Mouse (Mus musculus): ENCODE measurements at regions not wholly inside any gene's neighbourhood (a gene's known extent, or its start where the extent isn't known, plus 50 kb on each side); places are given as distances from the start of the nearest gene placed in this dataset.

DNA sequence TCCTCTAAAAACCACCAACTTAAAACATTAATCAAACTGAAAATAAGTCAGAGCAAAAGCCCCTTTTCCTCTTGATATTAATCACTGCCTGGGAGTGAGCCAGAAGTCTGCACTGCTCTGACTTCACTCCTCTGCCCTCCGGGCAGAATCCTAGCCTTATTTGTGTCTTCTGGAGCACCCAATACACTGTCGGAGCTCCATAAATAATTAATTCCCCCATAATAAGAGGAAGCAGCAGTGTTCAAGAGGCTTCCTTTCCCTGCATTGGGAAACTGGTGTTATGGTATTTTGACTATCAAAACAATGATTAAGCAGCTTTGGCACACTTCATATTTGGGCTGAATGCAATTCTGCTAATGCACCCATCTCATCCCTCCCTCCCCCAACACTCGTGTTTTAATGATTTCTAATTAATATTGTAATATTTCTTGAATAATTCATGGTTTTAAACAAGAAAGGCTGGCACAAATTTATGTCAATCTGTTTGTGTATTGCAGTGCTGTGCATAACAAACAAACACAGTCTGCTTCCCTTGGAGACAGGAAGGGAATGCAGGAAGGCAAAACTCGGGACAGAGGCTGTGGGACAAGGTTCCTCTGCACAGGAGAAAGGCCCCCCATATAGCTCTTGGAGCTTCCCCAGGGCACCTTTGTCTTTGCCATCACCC, 523.5 kb upstream of the Stxbp6 start:
- H3K36me3 ChIP-seq (ENCODE audit: control insufficient read depth, insufficient read depth, low read length): no peaks in the 10 kb centered on the region
- H3K27ac ChIP-seq (replicated peaks; ENCODE audit: low read depth, low read length): no peak overlapping the region
- no peak overlapping the region for H3K9ac ChIP-seq (ENCODE audit: low read depth, low read length, severe bottlenecking)
- DNase-seq (ENCODE audit: low spot score) (no peak), ATAC-seq (ENCODE audit: low FRiP score, low read depth) (no peak)
- H3K4me2 ChIP-seq (replicated peaks; ENCODE audit: low read depth, low read length, severe bottlenecking): no peak overlapping the region
- H3K4me1 ChIP-seq (ENCODE audit: control insufficient read depth, insufficient read depth, low read length): no peaks in the 10 kb centered on the region
- H3K27me3 ChIP-seq (ENCODE audit: control insufficient read depth, insufficient read depth, low read length): no peaks in the 10 kb centered on the region
- no peak overlapping the region for H3K4me3 ChIP-seq (replicated peaks; ENCODE audit: low read length)
- WGBS: 56% methylated on average over 4 of the region's 4 CpGs
- no peaks in the 10 kb centered on the region for H3K9me3 ChIP-seq (ENCODE audit: control insufficient read depth, low read length)
- no peak for TF ChIP-seq POLR2A (IDR thresholded peaks at IDR 0.05; ENCODE audit: borderline replicate concordance, extremely low read depth, insufficient read depth, insufficient read length)

- no peak for TF ChIP-seq POLR2A (IDR thresholded peaks at IDR 0.05; ENCODE audit: borderline replicate concordance, extremely low read depth, insufficient read depth, insufficient read length)
- ATAC-seq (ENCODE audit: low FRiP score, low read depth): no peak
- Histone ChIP-seq H3K36me3 (ENCODE audit: control insufficient read depth, insufficient read depth, low read length) (no peaks in the 10 kb centered on the region), H3K27ac (replicated peaks; ENCODE audit: low read depth, low read length) (no peak overlapping the region), H3K4me3 (replicated peaks; ENCODE audit: low read length) (no peak overlapping the region), H3K27me3 (ENCODE audit: control insufficient read depth, insufficient read depth, low read length) (no peaks in the 10 kb centered on the region), H3K4me2 (replicated peaks; ENCODE audit: low read depth, low read length, severe bottlenecking) (no peak overlapping the region), H3K9me3 (ENCODE audit: control insufficient read depth, low read length) (no peaks in the 10 kb centered on the region), H3K4me1 (ENCODE audit: control insufficient read depth, insufficient read depth, low read length) (no peaks in the 10 kb centered on the region), H3K9ac (ENCODE audit: low read depth, low read length, severe bottlenecking) (no peak overlapping the region)
- 48% methylated on average over 3 of the region's 3 CpGs for WGBS
- no peak for DNase-seq (ENCODE audit: low spot score)
These were observed 520.2 kb upstream of the Stxbp6 start for GRCm38 (mm10) chr12:45594689-45595088.

GRCm38 (mm10) chr12:45590191-45590590, 515.7 kb upstream of the Stxbp6 start:
- H3K4me1 ChIP-seq (ENCODE audit: control insufficient read depth, insufficient read depth, low read length): no peaks in the 10 kb centered on the region
- 93% methylated on average over 2 of the region's 2 CpGs for WGBS
- no peak overlapping the region for H3K9ac ChIP-seq (ENCODE audit: low read depth, low read length, severe bottlenecking)
- no peak for TF ChIP-seq POLR2A (IDR thresholded peaks at IDR 0.05; ENCODE audit: borderline replicate concordance, extremely low read depth, insufficient read depth, insufficient read length)
- DNase-seq (ENCODE audit: low spot score): no peak
- no peaks in the 10 kb centered on the region for H3K27me3 ChIP-seq (ENCODE audit: control insufficient read depth, insufficient read depth, low read length)
- no peak overlapping the region for H3K27ac ChIP-seq (replicated peaks; ENCODE audit: low read depth, low read length)
- H3K9me3 ChIP-seq (ENCODE audit: control insufficient read depth, low read length): no peaks in the 10 kb centered on the region
- H3K36me3 ChIP-seq (ENCODE audit: control insufficient read depth, insufficient read depth, low read length): no peaks in the 10 kb centered on the region
- ATAC-seq (ENCODE audit: low FRiP score, low read depth): no peak
- H3K4me3 ChIP-seq (replicated peaks; ENCODE audit: low read length): no peak overlapping the region
- H3K4me2 ChIP-seq (replicated peaks; ENCODE audit: low read depth, low read length, severe bottlenecking): no peak overlapping the region

DNA sequence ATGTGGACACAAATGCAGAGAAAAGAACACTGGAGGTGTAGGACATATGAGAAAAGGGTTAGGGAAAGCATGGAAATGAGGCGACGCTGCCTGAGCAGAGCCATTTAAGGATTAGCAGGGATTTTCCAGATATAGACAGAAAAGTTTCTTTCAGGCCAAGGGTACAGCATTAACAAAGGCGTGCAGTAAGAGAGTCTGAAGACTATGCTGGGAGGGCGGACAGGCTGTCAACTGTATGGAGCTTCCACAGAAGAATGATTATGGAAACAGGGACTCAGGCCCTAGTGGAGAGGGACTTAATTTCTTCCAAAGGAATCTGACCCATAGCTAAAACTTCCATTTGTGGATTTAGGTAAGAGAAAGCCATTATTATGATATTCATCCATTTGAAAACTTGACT, 511.3 kb upstream of the Stxbp6 start:
- Histone ChIP-seq H3K9me3 (ENCODE audit: control insufficient read depth, low read length) (no peaks in the 10 kb centered on the region), H3K27ac (replicated peaks; ENCODE audit: low read depth, low read length) (no peak overlapping the region), H3K36me3 (ENCODE audit: control insufficient read depth, insufficient read depth, low read length) (no peaks in the 10 kb centered on the region), H3K9ac (ENCODE audit: low read depth, low read length, severe bottlenecking) (no peak overlapping the region), H3K4me1 (ENCODE audit: control insufficient read depth, insufficient read depth, low read length) (no peaks in the 10 kb centered on the region), H3K4me2 (replicated peaks; ENCODE audit: low read depth, low read length, severe bottlenecking) (no peak overlapping the region), H3K27me3 (ENCODE audit: control insufficient read depth, insufficient read depth, low read length) (no peaks in the 10 kb centered on the region), H3K4me3 (replicated peaks; ENCODE audit: low read length) (no peak overlapping the region)
- ATAC-seq (ENCODE audit: low FRiP score, low read depth) (no peak), DNase-seq (ENCODE audit: low spot score) (no peak)
- WGBS: 87% methylated on average over 4 of the region's 4 CpGs
- TF ChIP-seq POLR2A (IDR thresholded peaks at IDR 0.05; ENCODE audit: borderline replicate concordance, extremely low read depth, insufficient read depth, insufficient read length): no peak

DNA sequence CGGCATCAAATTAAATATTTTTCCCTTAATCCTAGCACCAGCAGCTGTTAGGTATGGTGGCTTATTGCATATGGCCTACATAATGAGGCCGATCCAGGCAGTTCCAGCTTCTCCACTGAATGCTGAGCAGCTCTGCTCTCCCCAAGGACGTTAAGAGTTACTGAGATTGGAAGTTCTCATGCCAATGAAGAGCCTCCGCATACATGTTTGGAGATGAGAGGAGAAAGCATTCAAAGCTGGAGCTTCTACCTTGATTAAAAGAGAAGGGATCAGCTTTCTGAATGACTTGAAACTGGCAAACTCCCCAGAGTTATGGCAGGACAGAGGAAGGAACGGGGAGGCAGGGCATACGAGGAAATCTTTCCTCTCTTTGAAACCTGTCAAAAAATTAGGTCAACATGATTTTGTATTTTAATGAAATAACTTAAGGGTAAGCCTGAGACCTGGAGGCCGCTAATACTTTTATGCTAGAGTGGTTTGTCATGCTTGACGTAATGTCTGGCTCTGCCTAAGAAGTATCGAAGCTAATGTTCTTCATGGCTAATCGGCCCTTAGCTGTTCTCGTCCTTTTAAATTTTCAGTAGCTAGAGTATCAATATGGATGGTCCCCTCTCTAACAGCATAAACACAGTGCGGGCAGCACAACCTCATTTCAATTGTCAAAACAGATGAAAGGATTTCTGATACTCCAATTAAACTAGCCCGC, 489.0 kb upstream of the Stxbp6 start:
- Histone ChIP-seq H3K4me1 (ENCODE audit: control insufficient read depth, insufficient read depth, low read length) (peaks cover 7% of the 10 kb centered on the region; the same call in 1 of the 2 replicates), H3K36me3 (ENCODE audit: control insufficient read depth, insufficient read depth, low read length) (no peaks in the 10 kb centered on the region), H3K9me3 (ENCODE audit: control insufficient read depth, low read length) (no peaks in the 10 kb centered on the region), H3K27me3 (ENCODE audit: control insufficient read depth, insufficient read depth, low read length) (no peaks in the 10 kb centered on the region), H3K4me2 (replicated peaks; ENCODE audit: low read depth, low read length, severe bottlenecking) (no peak overlapping the region), H3K9ac (ENCODE audit: low read depth, low read length, severe bottlenecking) (no peak overlapping the region), H3K4me3 (replicated peaks; ENCODE audit: low read length) (no peak overlapping the region), H3K27ac (replicated peaks; ENCODE audit: low read depth, low read length) (no peak overlapping the region)
- TF ChIP-seq POLR2A (IDR thresholded peaks at IDR 0.05; ENCODE audit: borderline replicate concordance, extremely low read depth, insufficient read depth, insufficient read length): no peak
- 41% methylated on average over 13 of the region's 13 CpGs for WGBS
- ATAC-seq (ENCODE audit: low FRiP score, low read depth) (no peak), DNase-seq (ENCODE audit: low spot score) (peak; percentile 14)

All from limb, embryonic 14.5 days (tissue).